Mouse (Mus musculus): ENCODE data around the gene Prkab1.

DNA sequence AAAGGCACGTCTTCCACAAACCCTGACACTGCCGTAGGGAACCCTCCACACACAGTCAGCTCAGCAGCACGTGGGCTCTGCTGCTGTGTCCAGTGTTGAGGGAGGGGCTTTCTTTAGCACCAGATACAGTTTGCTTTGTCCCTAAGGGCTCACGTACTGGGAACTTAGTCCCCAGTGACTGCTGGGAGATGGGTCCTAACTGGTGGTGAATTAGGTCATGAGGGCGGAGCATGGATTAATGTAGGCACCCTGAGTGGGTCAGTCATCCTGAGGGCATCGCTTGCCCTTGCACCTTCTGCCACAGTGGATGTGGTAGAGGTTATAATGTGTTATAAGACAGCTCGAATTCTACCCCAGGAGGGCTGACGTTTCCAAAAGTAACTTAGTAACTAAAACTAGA lies 6.9 kb downstream of the Prkab1 start:
- TF ChIP-seq CTCF (conservative IDR thresholded peaks at IDR 0.05; ENCODE audit: insufficient read depth, insufficient read length, low read depth, low read length) (no peak), POLR2A (IDR thresholded peaks at IDR 0.05; ENCODE audit: low read depth, low read length) (no peak)

All from kidney, adult 2 months (tissue).